Mouse (Mus musculus) cerebellum, adult 2 months (tissue): Measurements from ENCODE around the gene Ofcc1. TPM values are rescaled to one million over a fixed set of nuclear protein-coding genes. Genes with fewer than 3 reads are reported as not detected.

Source experiments
- DNase-seq, 2 experiments: peaks; one replicate each; pipeline ENCODE4 v3.0.0; 2021
- H3K27ac ChIP-seq: fragments of 200-500 bp; 2 replicates; pipeline ENCODE4 v1.5.1; 2012; ENCODE audit warnings: low read length, control low read depth, inconsistent platforms; ENCODE audit not compliant: insufficient read depth
- H3K27me3 ChIP-seq: fragments of 200-500 bp; 2 replicates; pipeline ENCODE4 v1.6.1; 2012; ENCODE audit warnings: inconsistent platforms, mild to moderate bottlenecking, low read length, moderate library complexity; ENCODE audit not compliant: control insufficient read depth, insufficient read depth
- H3K4me1 ChIP-seq: fragments of 200-500 bp; 2 replicates; pipeline ENCODE4 v1.6.1; 2011; ENCODE audit warnings: low read length; ENCODE audit not compliant: control insufficient read depth, insufficient read depth
- H3K4me3 ChIP-seq: fragments of 200-500 bp; replicated peaks from 2 replicates; pipeline ENCODE3; 2011; ENCODE audit warnings: mild to moderate bottlenecking, low read depth, low read length, control low read depth; ENCODE audit not compliant: insufficient read depth
- CTCF ChIP-seq: fragments of 200-500 bp; IDR thresholded peaks from 2 replicates; pipeline ENCODE4 v1.5.1; 2011; ENCODE audit warnings: low read depth, mild to moderate bottlenecking, control low read depth, low read length, moderate library complexity, borderline replicate concordance; ENCODE audit not compliant: insufficient read depth
- POLR2A ChIP-seq: fragments of 200-500 bp; IDR thresholded peaks from 2 replicates; pipeline ENCODE4 v1.6.1; 2011; ENCODE audit warnings: low read length, control low read depth, borderline replicate concordance; ENCODE audit not compliant: insufficient read depth
- WGBS: fragments of 180-500 bp; shearing (Covaris S2); methylation state at CpG from one replicate; pipeline ENCODE4 v1.1.7; 2018; 5-methylcytosine and 5-hydroxymethylcytosine counted together
- polyA plus RNA-seq: library from polyadenylated mRNA; depleted of rRNA; stranded (reverse); fragments of >200 nt; gene quantifications from 2 replicates; pipeline ENCODE4 v1.2.3, GENCODE M21; 2012

Ofcc1 gene
- polyA plus RNA-seq, 1 experiment, result not detected

DNA sequence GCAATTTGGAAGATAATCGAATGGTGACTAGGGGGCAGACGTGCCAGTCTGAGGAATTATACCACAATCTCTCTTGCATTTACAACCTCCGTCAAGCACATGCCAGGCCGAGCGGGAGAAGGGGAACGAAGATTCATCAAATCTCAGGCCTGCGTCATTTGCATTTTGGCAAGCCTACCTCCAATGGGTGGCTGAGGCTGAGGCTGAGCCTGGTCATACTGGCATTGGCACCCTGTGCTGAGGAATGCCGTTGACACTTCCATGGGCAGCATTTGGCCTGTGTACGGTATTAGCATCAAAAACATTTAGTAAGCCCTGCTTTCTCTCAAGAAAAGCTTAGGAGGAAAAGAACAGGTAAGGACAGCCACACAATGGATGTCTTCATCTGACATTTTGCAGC is 152.9 kb downstream of the Ofcc1 start:
- no peak overlapping the region for H3K27ac ChIP-seq
- no peak for TF ChIP-seq POLR2A
- TF ChIP-seq CTCF, result no peak
- no peaks in the 10 kb centered on the region for H3K27me3 ChIP-seq
- DNase-seq, result no peak
- H3K4me1 ChIP-seq, result no peaks in the 10 kb centered on the region
- no peak overlapping the region for H3K4me3 ChIP-seq
- WGBS, result 22% methylated on average over 9 of the region's 9 CpGs

DNA sequence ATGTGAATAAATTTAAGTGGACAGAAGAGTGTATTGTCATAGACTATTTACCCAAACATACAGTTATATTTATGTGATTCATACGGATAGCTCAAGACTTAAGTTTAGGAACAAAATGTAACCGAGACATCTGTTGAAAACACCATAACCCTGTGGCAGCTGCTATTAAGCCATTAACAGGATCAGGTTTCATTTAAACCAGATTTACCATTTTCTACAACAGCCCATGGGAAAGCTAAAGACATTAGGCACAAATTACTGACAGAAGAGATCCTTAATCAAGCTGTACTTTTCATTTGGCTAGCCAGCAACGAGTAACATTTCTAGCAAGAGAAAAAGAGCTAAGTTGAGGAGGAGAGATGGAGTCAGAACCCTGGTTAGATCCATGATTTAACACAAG is 179.5 kb downstream of the Ofcc1 start:
- Histone ChIP-seq H3K4me3 (no peak overlapping the region), H3K4me1 (no peaks in the 10 kb centered on the region), H3K27me3 (no peaks in the 10 kb centered on the region), H3K27ac (no peak overlapping the region)
- no peak for TF ChIP-seq POLR2A
- no peak for TF ChIP-seq CTCF
- DNase-seq, result no peak
- WGBS, result 90% methylated on average over 3 of the region's 3 CpGs

DNA sequence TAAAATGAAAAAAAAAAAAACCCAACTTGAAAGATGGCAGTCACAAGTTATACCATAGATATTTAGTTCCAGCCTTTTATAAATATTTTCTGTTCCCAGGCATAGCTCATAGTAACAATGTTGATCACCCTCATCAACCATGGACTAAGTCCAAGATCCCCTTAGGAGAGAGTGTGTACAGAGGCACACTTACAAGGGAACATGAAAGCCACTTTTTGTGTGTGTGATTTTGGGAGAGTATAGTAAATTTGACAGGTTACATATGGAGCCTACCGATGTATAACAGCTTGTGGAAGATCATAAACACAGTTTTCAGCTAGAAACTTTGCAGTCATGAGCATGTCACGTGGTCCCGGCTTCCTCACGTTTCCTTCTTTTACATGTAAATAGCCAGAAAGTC is 189.5 kb downstream of the Ofcc1 start:
- no peaks in the 10 kb centered on the region for H3K4me1 ChIP-seq
- TF ChIP-seq CTCF (no peak), POLR2A (no peak)
- 87% methylated on average over 4 of the region's 4 CpGs for WGBS
- no peaks in the 10 kb centered on the region for H3K27me3 ChIP-seq
- no peak for DNase-seq
- H3K4me3 ChIP-seq, result no peak overlapping the region
- H3K27ac ChIP-seq, result no peak overlapping the region

DNA sequence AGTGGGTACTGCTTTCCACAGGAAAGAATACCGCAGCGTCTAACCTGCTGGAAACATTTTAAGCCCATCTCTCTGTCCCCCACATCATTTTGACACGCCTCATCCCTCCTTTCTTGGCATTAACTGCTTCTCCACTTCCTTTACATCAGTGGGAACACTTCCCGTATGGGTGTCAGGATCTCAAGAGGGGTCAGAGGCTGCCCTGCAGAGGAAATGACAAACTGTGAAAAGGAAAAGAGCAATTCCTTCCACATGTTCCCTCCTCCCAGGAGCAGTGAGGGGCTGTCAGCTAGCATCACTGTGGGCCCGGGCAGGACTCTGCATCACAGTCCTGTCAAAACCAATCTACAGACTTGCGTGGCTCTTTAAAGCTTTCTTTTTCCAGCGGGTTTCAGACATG is 193.4 kb downstream of the Ofcc1 start:
- no peak for DNase-seq
- H3K4me1 ChIP-seq, result no peaks in the 10 kb centered on the region
- no peak overlapping the region for H3K4me3 ChIP-seq
- WGBS, result 63% methylated on average over 7 of the region's 7 CpGs
- H3K27ac ChIP-seq, result no peak overlapping the region
- no peak for TF ChIP-seq CTCF
- H3K27me3 ChIP-seq, result no peaks in the 10 kb centered on the region

- 77% methylated on average over 3 of the region's 3 CpGs for WGBS
- H3K27me3 ChIP-seq, result no peaks in the 10 kb centered on the region
- no peak overlapping the region for H3K4me3 ChIP-seq
- no peak for DNase-seq
- TF ChIP-seq CTCF (no peak), POLR2A (no peak)
- H3K27ac ChIP-seq, result no peak overlapping the region
- no peaks in the 10 kb centered on the region for H3K4me1 ChIP-seq
These were observed 205.8 kb downstream of the Ofcc1 start for GRCm38 (mm10) chr13:40155466-40155865.

GRCm38 (mm10) chr13:40139906-40140305 is 221.3 kb downstream of the Ofcc1 start:
- no peak for DNase-seq
- H3K27ac ChIP-seq, result no peak overlapping the region
- H3K4me1 ChIP-seq, result no peaks in the 10 kb centered on the region
- WGBS, result 37% methylated on average over 4 of the region's 4 CpGs
- H3K27me3 ChIP-seq, result no peaks in the 10 kb centered on the region
- TF ChIP-seq CTCF, result no peak
- no peak for TF ChIP-seq POLR2A
- H3K4me3 ChIP-seq, result no peak overlapping the region

GRCm38 (mm10) chr13:40136096-40136495 is 225.2 kb downstream of the Ofcc1 start:
- H3K4me3 ChIP-seq, result no peak overlapping the region
- no peak for DNase-seq
- H3K27ac ChIP-seq, result no peak overlapping the region
- 55% methylated on average over 3 of the region's 3 CpGs for WGBS
- H3K27me3 ChIP-seq, result no peaks in the 10 kb centered on the region
- H3K4me1 ChIP-seq, result no peaks in the 10 kb centered on the region
- TF ChIP-seq POLR2A (no peak), CTCF (no peak)

DNA sequence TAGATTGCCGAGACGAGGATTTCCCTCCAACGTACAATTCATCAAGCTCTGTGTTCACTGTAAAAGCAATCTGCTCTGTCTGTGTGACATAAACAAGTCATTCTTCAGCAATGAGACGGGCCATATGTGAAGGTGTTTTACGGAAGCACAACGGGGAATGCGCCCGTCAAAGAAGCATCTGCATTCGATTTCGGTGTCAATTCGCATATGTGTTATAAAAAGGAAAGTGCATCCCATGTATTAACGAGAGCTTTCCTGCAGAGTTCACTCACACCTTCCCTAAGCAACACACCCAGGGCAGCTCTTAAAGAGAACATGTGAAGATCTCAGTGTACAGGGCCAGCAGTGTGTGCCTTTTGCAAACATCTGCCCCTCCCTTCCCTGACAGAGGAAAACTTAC is 225.6 kb downstream of the Ofcc1 start:
- WGBS, result 82% methylated on average over 12 of the region's 12 CpGs
- Histone ChIP-seq H3K4me3 (no peak overlapping the region), H3K27ac (no peak overlapping the region), H3K27me3 (no peaks in the 10 kb centered on the region), H3K4me1 (no peaks in the 10 kb centered on the region)
- no peak for TF ChIP-seq POLR2A
- TF ChIP-seq CTCF, result no peak
- no peak for DNase-seq
